Mouse (Mus musculus): Measurements from ENCODE around the gene Znrf1. TPM values are rescaled to one million over a fixed set of nuclear protein-coding genes. Genes with fewer than 3 reads are reported as not detected.

Znrf1 gene
- polyA plus RNA-seq, 1 experiment from 2014 or later = 51.6 TPM

- 63% methylated on average over 4 of the region's 4 CpGs for WGBS
- Histone ChIP-seq H3K27ac (ENCODE audit: low read depth) (no peak overlapping the region), H3K4me1 (ENCODE audit: insufficient read depth) (no peaks in the 10 kb centered on the region), H3K4me2 (no peak overlapping the region), H3K4me3 (ENCODE audit: low read depth, low read length) (no peak overlapping the region), H3K9ac (no peak overlapping the region), H3K36me3 (ENCODE audit: insufficient read depth) (no peaks in the 10 kb centered on the region), H3K27me3 (ENCODE audit: insufficient read depth, low read length) (no peaks in the 10 kb centered on the region), H3K9me3 (ENCODE audit: low read depth, low read length) (no peaks in the 10 kb centered on the region)
- DNase-seq = no peak
- TF ChIP-seq CTCF (IDR thresholded peaks at IDR 0.05; ENCODE audit: low read depth) = no peak
- ATAC-seq (ENCODE audit: insufficient read depth) = no peak
Observed at GRCm38 (mm10) chr8:111533503-111533902, 2.4 kb upstream of the Znrf1 start.

DNA sequence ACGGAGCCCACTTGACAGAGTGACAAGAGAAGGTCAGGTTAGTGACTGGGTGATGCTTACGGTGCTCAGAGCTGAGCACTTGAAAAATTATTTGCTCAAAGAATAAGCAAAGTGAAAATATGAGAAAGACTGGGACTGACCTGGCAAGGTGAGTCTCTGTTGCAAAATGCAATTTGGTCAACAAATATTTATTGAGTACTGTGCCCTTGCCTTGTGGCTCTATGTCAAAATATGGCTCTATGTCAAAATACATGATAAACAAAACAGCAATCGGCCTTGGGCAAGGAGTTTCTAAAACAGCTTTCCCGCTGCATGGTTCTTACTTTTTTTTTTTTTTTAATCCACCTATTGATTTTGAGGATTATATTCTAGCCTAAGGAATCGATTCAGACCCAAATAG lies 406 bp upstream of the Znrf1 start:
- no peak for ATAC-seq (ENCODE audit: insufficient read depth)
- WGBS = 22% methylated on average over 5 of the region's 5 CpGs
- no peaks in the 10 kb centered on the region for H3K27me3 ChIP-seq (ENCODE audit: insufficient read depth, low read length)
- H3K9ac ChIP-seq = no peak overlapping the region
- H3K27ac ChIP-seq (ENCODE audit: low read depth) = peak overlapping the region; percentile 94; the same call in 1 of the 2 replicates
- no peak for TF ChIP-seq CTCF (IDR thresholded peaks at IDR 0.05; ENCODE audit: low read depth)
- peak overlapping the region; percentile 82 for H3K4me2 ChIP-seq
- no peaks in the 10 kb centered on the region; the same call in 1 of the 2 replicates for H3K36me3 ChIP-seq (ENCODE audit: insufficient read depth)
- H3K4me3 ChIP-seq (ENCODE audit: low read depth, low read length) = peak overlapping the region; percentile 90
- H3K9me3 ChIP-seq (ENCODE audit: low read depth, low read length) = no peaks in the 10 kb centered on the region
- H3K4me1 ChIP-seq (ENCODE audit: insufficient read depth) = 0 out of 2 replicates have a peak, but pooled peaks cover 5% of the 10 kb centered on the region
- no peak for DNase-seq

GRCm38 (mm10) chr8:111536978-111537764 lies 1.3 kb downstream of the Znrf1 start:
- Histone ChIP-seq H3K4me3 (ENCODE audit: low read depth, low read length) (peak overlapping the region; percentile 90), H3K9me3 (ENCODE audit: low read depth, low read length) (no peaks in the 10 kb centered on the region), H3K4me1 (ENCODE audit: insufficient read depth) (0 out of 2 replicates have a peak, but pooled peaks cover 5% of the 10 kb centered on the region), H3K27me3 (ENCODE audit: insufficient read depth, low read length) (no peaks in the 10 kb centered on the region), H3K36me3 (ENCODE audit: insufficient read depth) (no peaks in the 10 kb centered on the region; the same call in 1 of the 2 replicates), H3K9ac (peak overlapping the region; percentile 93), H3K4me2 (peak overlapping the region; percentile 82), H3K27ac (ENCODE audit: low read depth) (peak overlapping the region; percentile 94)
- TF ChIP-seq CTCF (IDR thresholded peaks at IDR 0.05; ENCODE audit: low read depth) = no peak
- ATAC-seq (ENCODE audit: insufficient read depth) = peak; percentile 37
- peak; percentile 50 for DNase-seq
- WGBS = under 1% methylated on average over 64 of the region's 64 CpGs

GRCm38 (mm10) chr8:111537765-111538158 lies 1.9 kb downstream of the Znrf1 start:
- Histone ChIP-seq H3K4me1 (ENCODE audit: insufficient read depth) (0 out of 2 replicates have a peak, but pooled peaks cover 5% of the 10 kb centered on the region), H3K9me3 (ENCODE audit: low read depth, low read length) (no peaks in the 10 kb centered on the region), H3K9ac (peak overlapping the region; percentile 93), H3K4me2 (peak overlapping the region; percentile 82), H3K4me3 (ENCODE audit: low read depth, low read length) (peak overlapping the region; percentile 90), H3K36me3 (ENCODE audit: insufficient read depth) (no peaks in the 10 kb centered on the region; the same call in 1 of the 2 replicates), H3K27ac (ENCODE audit: low read depth) (no peak overlapping the region), H3K27me3 (ENCODE audit: insufficient read depth, low read length) (no peaks in the 10 kb centered on the region)
- TF ChIP-seq CTCF (IDR thresholded peaks at IDR 0.05; ENCODE audit: low read depth) = no peak
- no peak for ATAC-seq (ENCODE audit: insufficient read depth)
- 4% methylated on average over 8 of the region's 8 CpGs for WGBS
- no peak for DNase-seq

DNA sequence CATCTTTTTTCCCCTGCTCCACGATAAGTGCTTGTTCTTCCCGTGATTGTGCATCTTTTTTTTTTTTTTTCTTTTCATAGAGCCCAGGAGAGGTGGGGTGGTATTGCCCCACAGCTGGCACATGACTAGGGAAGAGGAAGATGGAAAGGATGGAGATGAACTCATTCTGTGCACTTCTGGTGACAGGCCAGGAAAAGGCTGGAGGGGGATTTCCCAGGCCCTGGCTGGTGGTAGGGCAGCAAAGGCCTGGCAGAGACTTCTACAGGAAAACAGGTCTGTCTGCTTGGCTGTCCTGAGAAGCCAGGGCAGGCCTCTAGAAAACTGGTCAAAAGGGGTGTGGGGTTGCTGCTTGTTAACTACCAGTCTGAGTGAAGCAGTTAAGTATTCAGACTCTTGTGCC lies 2.3 kb downstream of the Znrf1 start:
- DNase-seq (peak; percentile 36), ATAC-seq (ENCODE audit: insufficient read depth) (no peak)
- no peaks in the 10 kb centered on the region for H3K9me3 ChIP-seq (ENCODE audit: low read depth, low read length)
- H3K27me3 ChIP-seq (ENCODE audit: insufficient read depth, low read length) = no peaks in the 10 kb centered on the region
- H3K4me2 ChIP-seq = peak overlapping the region; percentile 82
- 0 out of 2 replicates have a peak, but pooled peaks cover 5% of the 10 kb centered on the region for H3K4me1 ChIP-seq (ENCODE audit: insufficient read depth)
- peak overlapping the region; percentile 90 for H3K4me3 ChIP-seq (ENCODE audit: low read depth, low read length)
- H3K9ac ChIP-seq = peak overlapping the region; percentile 93; the same call in 1 of the 2 replicates
- no peak overlapping the region for H3K27ac ChIP-seq (ENCODE audit: low read depth)
- no peak for TF ChIP-seq CTCF (IDR thresholded peaks at IDR 0.05; ENCODE audit: low read depth)
- no peaks in the 10 kb centered on the region; the same call in 1 of the 2 replicates for H3K36me3 ChIP-seq (ENCODE audit: insufficient read depth)
- 8% methylated on average over 2 of the region's 2 CpGs for WGBS

DNA sequence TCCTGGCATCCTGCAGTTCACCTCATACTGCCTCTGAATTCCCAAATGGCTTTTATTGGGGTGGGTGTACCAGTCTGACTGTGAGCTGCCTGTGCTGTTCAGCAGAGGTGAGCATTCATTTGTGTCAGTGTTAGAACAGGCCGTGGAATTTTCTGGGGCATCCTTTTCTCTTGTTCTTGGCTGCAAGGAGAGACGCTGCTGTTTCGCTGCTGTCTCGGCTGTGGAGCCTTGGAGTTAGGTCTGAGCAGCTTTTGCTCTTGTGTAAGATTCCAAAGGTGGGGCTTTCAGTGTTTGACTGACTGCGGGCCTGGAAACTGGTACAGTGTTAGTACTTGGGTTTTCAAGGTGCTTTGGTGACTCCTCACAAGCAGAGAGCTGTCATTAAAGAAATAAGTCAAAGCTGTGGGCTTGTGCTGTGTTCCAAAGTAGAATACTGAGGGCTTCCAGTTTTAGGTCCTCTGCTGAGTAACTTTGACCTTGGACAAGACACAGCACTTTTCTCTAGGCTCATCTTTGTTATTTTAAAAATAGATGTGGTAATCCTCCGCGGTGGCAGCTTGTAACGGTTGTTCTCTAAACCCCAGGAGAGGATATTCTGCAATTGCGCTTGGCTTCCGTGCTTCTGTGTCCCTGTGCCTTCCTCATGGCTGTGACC lies 3.7 kb downstream of the Znrf1 start:
- Histone ChIP-seq H3K4me3 (ENCODE audit: low read depth, low read length) (peak overlapping the region; percentile 0; the same call in 1 of the 2 replicates), H3K36me3 (ENCODE audit: insufficient read depth) (peaks cover 3% of the 10 kb centered on the region; the same call in 1 of the 2 replicates), H3K4me1 (ENCODE audit: insufficient read depth) (0 out of 2 replicates have a peak, but pooled peaks cover 5% of the 10 kb centered on the region), H3K27ac (ENCODE audit: low read depth) (peak overlapping the region; percentile 10; the same call in 1 of the 2 replicates), H3K4me2 (peak overlapping the region; percentile 82), H3K27me3 (ENCODE audit: insufficient read depth, low read length) (no peaks in the 10 kb centered on the region), H3K9ac (no peak overlapping the region), H3K9me3 (ENCODE audit: low read depth, low read length) (no peaks in the 10 kb centered on the region)
- DNase-seq (no peak), ATAC-seq (ENCODE audit: insufficient read depth) (no peak)
- 56% methylated on average over 10 of the region's 10 CpGs for WGBS
- TF ChIP-seq CTCF (IDR thresholded peaks at IDR 0.05; ENCODE audit: low read depth) = no peak

Measured in lung, embryonic 14.5 days (tissue).